ENCODE assay signal across 20 mouse cellular contexts in genomic region chr5:140338779-140339178, GRCm38 (mm10). TPM values are rescaled to one million over a fixed set of nuclear protein-coding genes. Genes with fewer than 3 reads are reported as not detected.
DNase-seq lines count a peak whose midpoint lies in the region; ATAC-seq and TF ChIP-seq lines count a peak whose summit lies in the region.
"Had no signal": no experiment of that assay in that cellular context is flagged by ENCODE, and none has a peak within 500 bp of the region (broad histone marks: within the 10 kb centered on the region; RNA-seq: fewer than 3 reads in every experiment).

No protein-coding gene starts in this region.

- H3K9ac ChIP-seq in midbrain, postnatal 0 days (replicated peaks; ENCODE audit: low read length, poor library complexity, severe bottlenecking): no peak overlapping the region
- H3K9ac ChIP-seq in midbrain, embryonic 13.5 days (replicated peaks): no peak overlapping the region
- H3K9ac ChIP-seq in neural tube, embryonic 15.5 days (replicated peaks): no peak overlapping the region
- H3K9ac ChIP-seq: forebrain, embryonic 13.5 days; limb, embryonic 12.5 days; midbrain, embryonic 12.5 days; neural tube, embryonic 13.5 days had no signal

- no peak for TF ChIP-seq POLR2A in bone marrow, adult 2 months (IDR thresholded peaks at IDR 0.05; ENCODE audit: borderline replicate concordance, control insufficient read depth, low read depth, low read length)

- no peak overlapping the region for H3K4me2 ChIP-seq in midbrain, postnatal 0 days (ENCODE audit: low read depth, low read length, poor library complexity, severe bottlenecking)
- H3K4me2 ChIP-seq in midbrain, embryonic 13.5 days (replicated peaks): no peak overlapping the region
- H3K4me2 ChIP-seq in neural tube, embryonic 15.5 days: no peak overlapping the region
- H3K4me2 ChIP-seq: forebrain, embryonic 13.5 days; limb, embryonic 12.5 days; midbrain, embryonic 12.5 days; neural tube, embryonic 13.5 days had no signal

- no peak for DNase-seq in layer of hippocampus, adult 2 months (ENCODE audit: low spot score in 2 of 2)
- no peak for DNase-seq in layer of hippocampus, adult 9-11 months
- DNase-seq in midbrain, postnatal 0 days (ENCODE audit: low spot score): no peak
- no peak for DNase-seq in thymus, adult 18-20 months
- DNase-seq: cerebellum, adult 9-11 months; gastrocnemius, postnatal 36 days; kidney, adult 9 months; kidney, postnatal 4 days; lung, adult 18-20 months; spleen, adult 18-20 months had no signal

- peaks cover 27% of the 10 kb centered on the region for H3K36me3 ChIP-seq in midbrain, postnatal 0 days (ENCODE audit: insufficient read depth, low read length)
- peaks cover 53% of the 10 kb centered on the region for H3K36me3 ChIP-seq in midbrain, embryonic 13.5 days
- H3K36me3 ChIP-seq in neural tube, embryonic 15.5 days: peaks cover 44% of the 10 kb centered on the region

- no peak overlapping the region for H3K27ac ChIP-seq in layer of hippocampus, adult 2 months
- no peak overlapping the region for H3K27ac ChIP-seq in midbrain, postnatal 0 days (ENCODE audit: low read depth, low read length)
- no peak overlapping the region for H3K27ac ChIP-seq in midbrain, embryonic 13.5 days
- no peak overlapping the region for H3K27ac ChIP-seq in bone marrow, adult 2 months (ENCODE audit: control insufficient read depth, insufficient read depth, low read depth, low read length, poor library complexity)
- no peak overlapping the region for H3K27ac ChIP-seq in neural tube, embryonic 15.5 days (replicated peaks)
- H3K27ac ChIP-seq: forebrain, embryonic 13.5 days; hindbrain, embryonic 10.5 days; limb, embryonic 12.5 days; macrophage; midbrain, embryonic 12.5 days; neural tube, embryonic 13.5 days had no signal

- no peaks in the 10 kb centered on the region for H3K9me3 ChIP-seq in midbrain, postnatal 0 days (ENCODE audit: low read length)
- no peaks in the 10 kb centered on the region; the same call in 1 of the 2 replicates for H3K9me3 ChIP-seq in midbrain, embryonic 13.5 days
- H3K9me3 ChIP-seq in neural tube, embryonic 15.5 days (replicated peaks): no peaks in the 10 kb centered on the region
- H3K9me3 ChIP-seq: forebrain, embryonic 13.5 days; neural tube, embryonic 13.5 days had no signal

- peak; percentile 34 for TF ChIP-seq CTCF in layer of hippocampus, adult 2 months (conservative IDR thresholded peaks at IDR 0.05)
- peak; percentile 27; the same call in 1 of the 2 replicates for TF ChIP-seq CTCF in midbrain, postnatal 0 days (IDR thresholded peaks at IDR 0.05)
- peak; percentile 28; the same call in 1 of the 2 replicates for TF ChIP-seq CTCF in bone marrow, adult 2 months (IDR thresholded peaks at IDR 0.05; ENCODE audit: control insufficient read depth, insufficient read depth, low read length)

- ATAC-seq in midbrain, postnatal 0 days (ENCODE audit: low FRiP score): no peak
- ATAC-seq in midbrain, embryonic 13.5 days: no peak
- ATAC-seq in neural tube, embryonic 15.5 days (ENCODE audit: low FRiP score): no peak
- ATAC-seq: forebrain, embryonic 13.5 days had no signal

- no peak overlapping the region for H3K4me3 ChIP-seq in layer of hippocampus, adult 2 months
- H3K4me3 ChIP-seq in midbrain, postnatal 0 days (ENCODE audit: low read depth, low read length): no peak overlapping the region
- no peak overlapping the region for H3K4me3 ChIP-seq in midbrain, embryonic 13.5 days (replicated peaks)
- H3K4me3 ChIP-seq in bone marrow, adult 2 months (replicated peaks; ENCODE audit: control insufficient read depth, low read depth, low read length): no peak overlapping the region
- H3K4me3 ChIP-seq in neural tube, embryonic 15.5 days (replicated peaks): no peak overlapping the region
- H3K4me3 ChIP-seq: erythroblast, embryonic 14.5 days; forebrain, embryonic 13.5 days; hindbrain, embryonic 10.5 days; limb, embryonic 12.5 days; midbrain, embryonic 12.5 days; neural tube, embryonic 13.5 days had no signal

- no peaks in the 10 kb centered on the region for H3K27me3 ChIP-seq in midbrain, postnatal 0 days (ENCODE audit: insufficient read depth, low read length)
- no peaks in the 10 kb centered on the region for H3K27me3 ChIP-seq in midbrain, embryonic 13.5 days
- no peaks in the 10 kb centered on the region for H3K27me3 ChIP-seq in neural tube, embryonic 15.5 days (replicated peaks)
- H3K27me3 ChIP-seq: forebrain, embryonic 13.5 days; limb, embryonic 12.5 days; midbrain, embryonic 12.5 days; neural tube, embryonic 13.5 days had no signal

- WGBS in midbrain, postnatal 0 days: 96% methylated on average over 4 of the region's 4 CpGs
- WGBS in midbrain, embryonic 13.5 days: 96% methylated on average over 4 of the region's 4 CpGs
- WGBS in bone marrow, adult 2 months: 88% methylated on average over 4 of the region's 4 CpGs
- 98% methylated on average over 4 of the region's 4 CpGs for WGBS in neural tube, embryonic 15.5 days

- H3K4me1 ChIP-seq in midbrain, postnatal 0 days (ENCODE audit: insufficient read depth, low read length): no peaks in the 10 kb centered on the region
- H3K4me1 ChIP-seq in midbrain, embryonic 13.5 days (replicated peaks): no peaks in the 10 kb centered on the region
- no peaks in the 10 kb centered on the region for H3K4me1 ChIP-seq in bone marrow, adult 2 months (ENCODE audit: control insufficient read depth, insufficient read depth, low read length)
- no peaks in the 10 kb centered on the region for H3K4me1 ChIP-seq in neural tube, embryonic 15.5 days
- H3K4me1 ChIP-seq: forebrain, embryonic 13.5 days; hindbrain, embryonic 10.5 days; midbrain, embryonic 12.5 days; neural tube, embryonic 13.5 days had no signal

RNA-seq across cellular contexts. Expression of gene Mrm2, which starts 7.1 kb away (rescaled TPM):
- total RNA-seq in layer of hippocampus, adult 2 months (2021): 10 to 100 TPM in 1 of 2 experiments, 1 to 10 TPM in 1; 9.1 to 10.0 TPM
- 9.9 and 15.1 TPM in 2 replicates for total RNA-seq in midbrain, postnatal 0 days (2014; rRNA removed)
- polyA plus RNA-seq in midbrain, postnatal 0 days (2015; fragmentation: Nextera tagmentation; extraction: Ambion mirVana): 14.7 and 16.2 TPM in 2 replicates
- polyA plus RNA-seq in midbrain, embryonic 13.5 days (2015; fragmentation: Nextera tagmentation; extraction: Ambion mirVana): 18.6 and 23.5 TPM in 2 replicates
- 2.9 and 4.6 TPM in 2 replicates for polyA plus RNA-seq in bone marrow, adult 2 months (2011; ENCODE audit: insufficient read depth, insufficient read length, low replicate concordance, missing spikeins)
- 20.8 and 22.3 TPM in 2 replicates for polyA plus RNA-seq in neural tube, embryonic 15.5 days (2015; fragmentation: Nextera tagmentation; extraction: Ambion mirVana)

RNA-seq across cellular contexts. Expression of gene Nudt1, which starts 17.3 kb away (rescaled TPM):
- total RNA-seq in layer of hippocampus, adult 2 months (2021): 1 to 10 TPM; 3.7 to 3.8 TPM
- 7.6 and 10.5 TPM in 2 replicates for total RNA-seq in midbrain, postnatal 0 days (2014; rRNA removed)
- 16.6 and 17.9 TPM in 2 replicates for polyA plus RNA-seq in midbrain, postnatal 0 days (2015; fragmentation: Nextera tagmentation; extraction: Ambion mirVana)
- 28.6 and 31.9 TPM in 2 replicates for polyA plus RNA-seq in midbrain, embryonic 13.5 days (2015; fragmentation: Nextera tagmentation; extraction: Ambion mirVana)
- 29.0 and 30.0 TPM in 2 replicates for polyA plus RNA-seq in bone marrow, adult 2 months (2011; ENCODE audit: insufficient read depth, insufficient read length, low replicate concordance, missing spikeins)
- 29.3 and 35.7 TPM in 2 replicates for polyA plus RNA-seq in neural tube, embryonic 15.5 days (2015; fragmentation: Nextera tagmentation; extraction: Ambion mirVana)

RNA-seq across cellular contexts. Expression of gene Mad1l1, which starts 17.4 kb away (rescaled TPM):
- 10 to 100 TPM; 14.3 to 18.1 TPM for total RNA-seq in layer of hippocampus, adult 2 months (2021)
- 25.9 and 28.5 TPM in 2 replicates for total RNA-seq in midbrain, postnatal 0 days (2014; rRNA removed)
- polyA plus RNA-seq in midbrain, postnatal 0 days (2015; fragmentation: Nextera tagmentation; extraction: Ambion mirVana): 33.5 and 34.0 TPM in 2 replicates
- 39.7 and 40.7 TPM in 2 replicates for polyA plus RNA-seq in midbrain, embryonic 13.5 days (2015; fragmentation: Nextera tagmentation; extraction: Ambion mirVana)
- 19.0 and 24.7 TPM in 2 replicates for polyA plus RNA-seq in bone marrow, adult 2 months (2011; ENCODE audit: insufficient read depth, insufficient read length, low replicate concordance, missing spikeins)
- polyA plus RNA-seq in neural tube, embryonic 15.5 days (2015; fragmentation: Nextera tagmentation; extraction: Ambion mirVana): 29.6 and 34.3 TPM in 2 replicates

RNA-seq across cellular contexts. Expression of gene Snx8, which starts 50.3 kb away (rescaled TPM):
- total RNA-seq in layer of hippocampus, adult 2 months (2021): 10 to 100 TPM in 1 of 2 experiments, 1 to 10 TPM in 1; 9.8 to 12.1 TPM
- total RNA-seq in midbrain, postnatal 0 days (2014; rRNA removed): 78.4 and 86.8 TPM in 2 replicates
- 46.9 and 48.9 TPM in 2 replicates for polyA plus RNA-seq in midbrain, postnatal 0 days (2015; fragmentation: Nextera tagmentation; extraction: Ambion mirVana)
- polyA plus RNA-seq in midbrain, embryonic 13.5 days (2015; fragmentation: Nextera tagmentation; extraction: Ambion mirVana): 25.2 and 26.4 TPM in 2 replicates
- polyA plus RNA-seq in bone marrow, adult 2 months (2011; ENCODE audit: insufficient read depth, insufficient read length, low replicate concordance, missing spikeins): 18.1 and 26.3 TPM in 2 replicates
- 30.0 and 36.7 TPM in 2 replicates for polyA plus RNA-seq in neural tube, embryonic 15.5 days (2015; fragmentation: Nextera tagmentation; extraction: Ambion mirVana)
